Mouse (Mus musculus): ENCODE data around the gene Fcer1g. TPM values are rescaled to one million over a fixed set of nuclear protein-coding genes. Genes with fewer than 3 reads are reported as not detected.

Fcer1g gene
- polyA plus RNA-seq, 1 experiment from 2014 or later = 115 TPM

DNA sequence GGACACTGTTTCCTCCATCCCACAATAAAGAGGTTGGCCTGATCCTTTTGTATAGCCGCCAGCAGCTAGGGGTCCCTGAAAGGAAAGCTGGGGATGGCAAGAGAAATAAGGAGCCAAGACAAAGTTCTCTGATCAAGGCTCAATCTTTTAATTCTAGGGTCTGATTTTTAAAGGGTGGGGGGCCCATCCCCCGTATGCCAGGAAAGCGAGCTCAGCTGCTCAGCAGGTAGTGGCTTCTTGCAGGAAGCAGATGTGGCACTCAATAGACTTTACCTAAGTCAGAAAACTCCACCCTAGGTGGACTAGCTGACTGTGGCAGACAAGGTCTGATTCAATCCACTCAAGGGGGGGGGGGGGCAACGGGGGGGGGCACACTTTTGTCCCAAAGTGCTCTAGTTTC is 7.4 kb downstream of the Fcer1g start:
- peak overlapping the region; percentile 44 for H3K4me3 ChIP-seq (replicated peaks)
- peak overlapping the region; percentile 25; the same call in 1 of the 2 replicates for H3K9ac ChIP-seq
- no peaks in the 10 kb centered on the region for H3K9me3 ChIP-seq (replicated peaks)
- 43% methylated on average over 4 of the region's 4 CpGs for WGBS (ENCODE audit: insufficient replicate concordance)
- H3K4me2 ChIP-seq = peak overlapping the region; percentile 41
- no peak overlapping the region; the same call in 1 of the 2 replicates for H3K27ac ChIP-seq (replicated peaks)
- no peaks in the 10 kb centered on the region for H3K27me3 ChIP-seq
- peaks cover 12% of the 10 kb centered on the region for H3K4me1 ChIP-seq (replicated peaks)
- no peaks in the 10 kb centered on the region for H3K36me3 ChIP-seq (replicated peaks)
- no peak for ATAC-seq (ENCODE audit: insufficient read depth)

DNA sequence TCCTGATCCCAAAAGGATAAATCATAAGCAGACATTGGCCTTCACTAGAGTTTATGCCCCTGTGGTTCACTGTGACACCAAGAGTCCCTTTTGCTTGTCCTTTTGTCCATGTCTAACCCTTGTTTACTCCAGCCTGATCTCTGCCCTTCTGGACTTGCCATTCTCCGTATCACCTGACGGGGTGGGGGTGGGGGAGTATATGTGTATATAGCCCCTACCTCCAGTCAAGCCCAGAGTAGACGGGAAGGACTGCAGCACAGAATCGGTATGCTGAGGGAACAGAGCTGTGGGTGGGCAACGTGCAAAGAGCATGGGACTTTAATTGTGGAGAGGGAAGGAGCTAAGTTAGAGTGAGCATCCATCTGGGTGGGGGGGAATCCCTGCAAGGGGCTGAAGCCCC is 9.3 kb downstream of the Fcer1g start, which contains the start of gene Apoa2:
Gene Apoa2 (plus strand): TSS at position 198 of the 400 bp plus-strand sequence.
- 0 out of 2 replicates have a peak, but pooled peaks have one; percentile 4 for ATAC-seq (ENCODE audit: insufficient read depth)
- 64% methylated on average over 5 of the region's 5 CpGs for WGBS (ENCODE audit: insufficient replicate concordance)
- peak within 1 kb of the TSS; percentile 44 for H3K4me2 ChIP-seq

DNA sequence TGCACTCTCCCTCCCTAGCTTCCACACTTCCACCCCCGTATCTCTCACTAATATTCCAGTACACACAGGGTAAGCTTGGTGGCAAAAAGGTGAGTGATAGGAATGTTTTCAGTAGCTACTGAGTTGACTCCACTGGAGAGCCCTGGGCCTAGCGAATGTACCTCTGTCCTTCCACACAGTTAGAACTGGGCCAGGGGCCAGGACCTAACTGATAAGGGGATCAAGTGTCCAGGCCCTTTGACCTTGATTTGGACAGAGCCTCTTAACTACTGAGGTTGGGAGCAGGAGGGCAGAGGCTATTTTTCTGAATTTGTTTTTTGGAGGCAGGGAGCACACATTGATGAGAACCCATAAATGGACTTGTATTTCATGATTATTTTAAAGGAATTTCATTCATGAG is 10.4 kb downstream of the Fcer1g start:
- Histone ChIP-seq H3K4me1 (replicated peaks) (peaks cover 25% of the 10 kb centered on the region), H3K9ac (no peak overlapping the region), H3K4me2 (no peak overlapping the region; the same call in 1 of the 2 replicates), H3K36me3 (replicated peaks) (peaks cover 17% of the 10 kb centered on the region), H3K27ac (replicated peaks) (peak overlapping the region; percentile 87), H3K4me3 (replicated peaks) (no peak overlapping the region), H3K9me3 (replicated peaks) (no peaks in the 10 kb centered on the region), H3K27me3 (no peaks in the 10 kb centered on the region)
- 79% methylated on average over 2 of the region's 2 CpGs for WGBS (ENCODE audit: insufficient replicate concordance)
- ATAC-seq (ENCODE audit: insufficient read depth) = peak; percentile 21

More for the DNA sequence above, 9.3 kb downstream of the Fcer1g start, which contains the start of gene Apoa2:
- peak within 1 kb of the TSS; percentile 87 for H3K27ac ChIP-seq (replicated peaks)
- peaks cover 25% of the 10 kb centered on the region for H3K4me1 ChIP-seq (replicated peaks)
- H3K27me3 ChIP-seq = no peaks in the 10 kb centered on the region
- 0 out of 2 replicates have a peak within 1 kb of the TSS, but pooled peaks have one; percentile 25 for H3K9ac ChIP-seq
- H3K9me3 ChIP-seq (replicated peaks) = no peaks in the 10 kb centered on the region
- H3K4me3 ChIP-seq (replicated peaks) = peak within 1 kb of the TSS; percentile 44
- 0 out of 2 replicates have a peak, but pooled peaks cover 7% of the 10 kb centered on the region for H3K36me3 ChIP-seq (replicated peaks)

DNA sequence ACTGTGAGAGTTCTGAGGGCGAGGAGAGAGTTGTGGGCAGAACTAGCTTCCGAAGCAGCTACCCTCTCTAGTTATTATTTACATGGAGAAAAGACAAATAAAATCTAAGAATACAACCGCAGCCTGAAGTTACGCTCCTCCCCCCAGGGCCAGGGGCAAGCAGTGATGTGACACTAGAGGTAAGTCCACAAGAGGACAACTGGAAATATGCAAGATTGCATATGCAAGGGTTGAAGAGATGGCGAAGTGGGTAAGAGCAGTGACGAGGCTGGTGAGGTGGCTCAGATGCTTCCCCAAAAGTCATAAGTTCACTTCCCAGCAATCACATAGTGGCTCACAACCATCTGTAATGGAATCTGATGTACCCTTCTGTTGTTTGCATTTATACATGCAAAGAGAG is 11.0 kb downstream of the Fcer1g start:
- Histone ChIP-seq H3K27me3 (no peaks in the 10 kb centered on the region), H3K4me2 (peak overlapping the region; percentile 90), H3K4me3 (replicated peaks) (peak overlapping the region; percentile 69), H3K4me1 (replicated peaks) (peaks cover 25% of the 10 kb centered on the region), H3K27ac (replicated peaks) (peak overlapping the region; percentile 87), H3K36me3 (replicated peaks) (peaks cover 21% of the 10 kb centered on the region), H3K9ac (peak overlapping the region; percentile 59), H3K9me3 (replicated peaks) (no peaks in the 10 kb centered on the region)
- WGBS (ENCODE audit: insufficient replicate concordance) = 54% methylated on average over 6 of the region's 6 CpGs
- ATAC-seq (ENCODE audit: insufficient read depth) = no peak

DNA sequence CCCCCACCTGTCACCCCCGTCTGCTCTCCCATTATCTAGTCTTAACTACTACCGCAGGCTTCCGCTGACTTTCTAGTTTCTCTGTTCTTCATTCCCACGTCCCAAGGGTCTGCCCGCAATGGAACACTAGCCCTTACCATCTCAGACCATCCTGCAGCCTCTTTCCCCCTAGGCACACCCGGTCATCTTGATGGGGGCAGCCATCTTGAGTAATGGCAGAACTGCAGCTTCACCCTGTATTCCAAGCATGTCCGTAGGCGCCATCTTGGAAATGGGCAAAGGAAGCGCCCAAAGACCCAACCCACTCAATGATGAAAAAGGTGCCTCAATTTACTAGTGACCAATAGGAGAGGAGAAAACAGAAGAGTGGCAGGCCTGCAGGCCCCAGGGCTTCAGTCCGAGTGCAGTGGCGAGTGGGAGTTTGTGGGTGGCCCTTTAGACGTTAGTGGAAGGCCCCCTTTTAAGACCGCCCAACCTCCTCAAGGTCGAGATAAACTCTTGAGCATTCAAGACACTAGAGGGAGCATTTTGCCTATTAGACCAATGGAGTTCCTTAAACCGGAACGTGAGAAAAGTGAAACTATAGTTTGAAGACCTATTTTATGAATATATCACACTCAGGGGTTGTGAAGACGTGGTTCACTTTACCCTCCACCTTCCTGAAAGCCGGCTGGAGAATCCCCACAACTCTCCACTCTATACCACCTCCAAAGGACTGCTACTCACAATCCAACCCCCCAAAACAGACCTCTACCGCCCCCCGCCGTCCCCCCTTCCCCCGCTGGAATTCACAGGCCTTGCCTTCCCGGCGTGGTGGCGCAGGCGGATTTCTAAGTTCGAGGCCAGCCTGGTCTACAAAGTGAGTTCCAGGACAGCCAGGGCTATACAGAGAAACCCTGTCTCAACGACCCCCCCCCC is 11.7 kb downstream of the Fcer1g start, which contains the start of gene Tomm40l:
Gene Tomm40l (minus strand): TSS at position 277 of the 918 bp plus-strand sequence.
- peak within 1 kb of the TSS; percentile 90 for H3K4me2 ChIP-seq
- peak within 1 kb of the TSS; percentile 69 for H3K4me3 ChIP-seq (replicated peaks)
- H3K36me3 ChIP-seq (replicated peaks) = peaks cover 26% of the 10 kb centered on the region
- 2% methylated on average over 28 of the region's 28 CpGs for WGBS (ENCODE audit: insufficient replicate concordance)
- H3K9ac ChIP-seq = peak within 1 kb of the TSS; percentile 59
- H3K27me3 ChIP-seq = no peaks in the 10 kb centered on the region
- H3K4me1 ChIP-seq (replicated peaks) = peaks cover 25% of the 10 kb centered on the region
- ATAC-seq (ENCODE audit: insufficient read depth) = peak; percentile 93
- peak within 1 kb of the TSS; percentile 87 for H3K27ac ChIP-seq (replicated peaks)
- H3K9me3 ChIP-seq (replicated peaks) = no peaks in the 10 kb centered on the region

DNA sequence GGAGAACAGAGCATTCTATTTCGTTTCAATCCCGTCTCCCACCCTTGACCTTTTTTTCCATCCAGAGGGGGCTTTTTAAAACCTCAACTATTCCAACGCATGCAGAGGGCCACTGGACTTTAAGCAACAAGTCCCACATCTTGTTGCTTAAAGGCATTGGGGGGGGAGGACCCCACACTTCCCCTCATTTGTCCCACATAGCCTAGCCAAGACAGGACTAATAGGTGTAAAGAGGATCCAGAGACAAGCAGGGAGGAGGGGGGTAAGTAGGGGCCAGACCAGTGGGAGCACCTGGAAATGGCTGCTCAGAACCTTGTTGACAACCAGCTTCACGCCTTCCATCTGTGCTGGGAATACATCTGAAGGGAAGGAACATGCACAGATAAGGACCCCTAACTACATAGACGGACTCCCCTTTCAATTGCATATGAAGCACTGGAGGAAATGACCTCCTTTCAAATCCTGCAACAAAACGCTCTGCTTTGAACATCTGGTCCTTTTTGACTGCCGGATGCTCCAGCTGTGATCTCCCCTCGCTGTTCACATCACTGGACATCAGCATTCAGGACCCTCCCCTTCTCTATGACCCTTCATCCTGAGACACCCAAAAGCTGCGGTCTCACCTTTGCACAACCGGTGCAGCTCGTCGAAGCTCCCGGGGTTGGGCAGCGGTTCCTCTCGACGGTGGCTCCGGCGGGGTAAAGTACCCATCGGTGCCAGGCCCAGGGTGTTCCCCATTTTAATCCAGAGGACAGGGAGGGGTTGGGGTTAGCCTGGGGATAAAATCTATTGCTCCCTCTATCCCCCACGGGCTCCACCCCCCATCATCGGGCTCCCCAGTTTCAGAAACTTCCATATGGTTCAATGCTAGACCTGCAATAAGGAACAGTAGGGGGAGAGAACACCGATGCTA is 12.6 kb downstream of the Fcer1g start:
- 6% methylated on average over 22 of the region's 22 CpGs for WGBS (ENCODE audit: insufficient replicate concordance)
- H3K27me3 ChIP-seq = no peaks in the 10 kb centered on the region
- ATAC-seq (ENCODE audit: insufficient read depth) = no peak

DNA sequence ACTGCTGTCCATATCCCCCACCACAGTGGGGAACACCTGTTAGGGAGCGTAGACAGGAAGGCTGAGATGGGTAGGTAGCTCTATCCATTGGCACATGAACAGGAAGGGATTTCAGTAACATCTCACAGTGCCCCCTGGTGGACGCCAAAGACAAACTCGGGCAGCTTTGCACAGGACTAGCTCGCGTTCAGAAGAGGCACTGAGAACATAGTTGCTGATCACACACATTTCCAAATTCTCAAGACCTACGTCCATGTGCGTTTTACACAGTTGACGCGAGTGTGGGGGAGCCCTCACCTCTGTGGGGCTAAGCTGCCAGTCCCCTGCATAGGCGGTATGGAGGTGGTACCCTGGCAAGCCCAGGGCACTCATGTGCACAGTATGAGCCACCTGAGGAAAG is 13.3 kb downstream of the Fcer1g start:
- peaks cover 34% of the 10 kb centered on the region for H3K4me1 ChIP-seq (replicated peaks)
- H3K9me3 ChIP-seq (replicated peaks) = no peaks in the 10 kb centered on the region
- peak overlapping the region; percentile 90 for H3K4me2 ChIP-seq
- ATAC-seq (ENCODE audit: insufficient read depth) = no peak
- peaks cover 26% of the 10 kb centered on the region for H3K36me3 ChIP-seq (replicated peaks)
- H3K4me3 ChIP-seq (replicated peaks) = peak overlapping the region; percentile 69
- peak overlapping the region; percentile 52; the same call in 1 of the 2 replicates for H3K9ac ChIP-seq
- 8% methylated on average over 10 of the region's 10 CpGs for WGBS (ENCODE audit: insufficient replicate concordance)
- H3K27me3 ChIP-seq = no peaks in the 10 kb centered on the region
- peak overlapping the region; percentile 61 for H3K27ac ChIP-seq (replicated peaks)

More for the DNA sequence above, 12.6 kb downstream of the Fcer1g start:
- H3K27ac ChIP-seq (replicated peaks) = peak overlapping the region; percentile 61
- peaks cover 26% of the 10 kb centered on the region for H3K36me3 ChIP-seq (replicated peaks)
- H3K4me3 ChIP-seq (replicated peaks) = peak overlapping the region; percentile 69
- H3K4me2 ChIP-seq = peak overlapping the region; percentile 90
- H3K9ac ChIP-seq = peak overlapping the region; percentile 52
- H3K9me3 ChIP-seq (replicated peaks) = no peaks in the 10 kb centered on the region
- peaks cover 28% of the 10 kb centered on the region for H3K4me1 ChIP-seq (replicated peaks)

DNA sequence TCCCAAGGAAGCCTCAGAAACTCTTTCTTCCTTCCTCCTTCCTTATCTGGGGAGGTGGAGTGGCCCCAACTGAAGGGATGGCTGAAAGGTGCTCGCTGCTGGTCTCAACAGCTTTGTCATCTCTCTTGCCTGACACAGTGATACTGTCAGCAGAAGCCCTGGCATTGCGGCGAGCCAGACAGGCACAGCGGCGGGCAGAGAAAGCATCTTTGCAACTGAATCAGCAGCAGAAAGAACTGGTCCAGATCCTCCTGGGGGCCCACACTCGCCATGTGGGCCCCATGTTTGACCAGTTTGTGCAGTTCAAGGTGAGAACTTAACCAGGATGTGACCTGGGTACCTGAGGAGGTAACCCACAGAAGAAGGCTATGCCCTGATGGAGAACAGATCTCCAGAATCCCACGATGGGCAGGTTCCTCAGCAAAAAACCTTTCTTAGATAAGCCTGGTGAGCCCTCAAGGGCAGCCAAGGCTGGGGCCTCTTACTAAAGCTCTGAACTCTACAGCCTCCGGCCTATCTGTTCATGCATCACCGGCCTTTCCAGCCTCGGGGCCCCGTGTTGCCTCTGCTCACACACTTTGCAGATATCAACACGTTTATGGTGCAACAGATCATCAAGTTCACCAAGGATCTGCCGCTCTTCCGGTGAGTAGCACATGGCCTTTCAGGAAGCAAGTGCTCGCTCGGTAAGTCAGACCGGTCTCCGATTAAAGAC is 17.8 kb downstream of the Fcer1g start:
- ATAC-seq (ENCODE audit: insufficient read depth) = no peak

DNA sequence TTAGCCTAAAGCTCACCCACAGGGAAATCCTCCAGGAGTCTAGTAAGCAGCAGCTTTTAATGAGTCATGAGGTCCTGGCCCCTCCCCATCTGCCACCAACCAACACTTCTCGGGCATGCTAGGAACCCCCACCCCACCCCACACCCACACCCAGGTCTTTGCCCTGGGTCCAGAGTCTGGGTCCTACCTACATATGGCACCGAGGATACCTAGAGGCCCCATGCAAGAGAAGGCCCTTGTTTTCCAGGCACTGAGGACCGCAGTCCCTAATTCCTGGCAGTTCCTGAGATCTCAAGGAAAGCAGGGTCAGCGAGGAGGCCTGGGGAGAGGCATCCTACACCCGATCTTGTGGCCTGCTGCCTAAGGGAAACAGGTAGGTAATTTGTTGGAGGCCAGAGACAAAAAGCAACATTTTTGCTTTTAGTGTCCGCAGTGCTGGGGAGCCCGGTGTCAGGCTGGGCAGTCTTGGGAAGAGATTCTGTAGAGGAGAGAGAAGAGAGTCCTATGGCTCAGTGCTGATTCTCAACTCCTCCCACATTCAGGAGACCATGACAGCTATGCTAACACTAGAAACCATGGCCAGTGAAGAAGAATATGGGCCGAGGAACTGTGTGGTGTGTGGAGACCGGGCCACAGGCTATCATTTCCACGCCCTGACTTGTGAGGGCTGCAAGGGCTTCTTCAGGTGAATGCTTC is 20.2 kb downstream of the Fcer1g start, which contains the start of gene Nr1i3:
Gene Nr1i3 (plus strand): TSS at position 170 of the 696 bp plus-strand sequence.
- H3K4me1 ChIP-seq (replicated peaks) = peaks cover 16% of the 10 kb centered on the region; the same call in 1 of the 2 replicates
- no peak for ATAC-seq (ENCODE audit: insufficient read depth)
- H3K4me3 ChIP-seq (replicated peaks) = no peak within 1 kb of the TSS
- no peak within 1 kb of the TSS; the same call in 1 of the 2 replicates for H3K27ac ChIP-seq (replicated peaks)
- no peak within 1 kb of the TSS for H3K4me2 ChIP-seq
- H3K9ac ChIP-seq = no peak within 1 kb of the TSS
- peaks cover 10% of the 10 kb centered on the region for H3K36me3 ChIP-seq (replicated peaks)
- H3K9me3 ChIP-seq (replicated peaks) = no peaks in the 10 kb centered on the region
- peaks cover 23% of the 10 kb centered on the region for H3K27me3 ChIP-seq
- WGBS (ENCODE audit: insufficient replicate concordance) = 65% methylated on average over 10 of the region's 10 CpGs

More for the DNA sequence above, 17.8 kb downstream of the Fcer1g start:
- H3K36me3 ChIP-seq (replicated peaks) = peaks cover 26% of the 10 kb centered on the region
- no peak overlapping the region for H3K4me3 ChIP-seq (replicated peaks)
- H3K27ac ChIP-seq (replicated peaks) = no peak overlapping the region
- no peaks in the 10 kb centered on the region for H3K9me3 ChIP-seq (replicated peaks)
- peaks cover 11% of the 10 kb centered on the region; the same call in 1 of the 2 replicates for H3K27me3 ChIP-seq
- H3K9ac ChIP-seq = no peak overlapping the region
- H3K4me2 ChIP-seq = no peak overlapping the region
- peaks cover 25% of the 10 kb centered on the region for H3K4me1 ChIP-seq (replicated peaks)
- WGBS (ENCODE audit: insufficient replicate concordance) = 54% methylated on average over 18 of the region's 18 CpGs

All from liver, embryonic 15.5 days (tissue).